Mouse (Mus musculus): ENCODE measurements around the gene Adamts4.
"Not testable (repeated sequence)": the region's sequence is repeated elsewhere in the genome, so short reads cannot be mapped to it uniquely, and the experiment has no call there.

Gene Adamts4

GRCm38 (mm10) chr1:171295063-171295402 lies 44.8 kb downstream of the Adamts4 start:
- in situ Hi-C loops (cut with MseI, MboI) = no loop called here

DNA sequence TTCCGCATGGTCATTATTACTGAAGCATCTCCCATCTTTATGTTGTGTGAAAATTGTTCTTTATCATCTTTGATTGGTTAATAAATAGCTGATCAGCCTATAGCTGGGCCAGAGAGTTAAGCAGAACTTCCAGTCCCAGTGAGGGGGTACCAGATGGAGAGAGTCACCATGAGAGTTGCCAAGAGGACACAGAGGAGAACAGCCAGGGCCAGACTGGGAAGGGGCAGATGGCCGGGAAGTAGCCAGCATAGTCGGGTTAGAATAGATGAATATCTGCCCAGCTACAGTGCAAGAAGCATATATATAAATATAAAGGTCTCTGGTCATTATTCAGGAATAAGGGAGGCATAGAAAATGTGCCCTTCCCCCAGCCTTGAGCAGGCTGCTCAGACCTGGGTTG lies 48.0 kb downstream of the Adamts4 start:
- in situ Hi-C loops (cut with MseI, MboI) = no loop called here

DNA sequence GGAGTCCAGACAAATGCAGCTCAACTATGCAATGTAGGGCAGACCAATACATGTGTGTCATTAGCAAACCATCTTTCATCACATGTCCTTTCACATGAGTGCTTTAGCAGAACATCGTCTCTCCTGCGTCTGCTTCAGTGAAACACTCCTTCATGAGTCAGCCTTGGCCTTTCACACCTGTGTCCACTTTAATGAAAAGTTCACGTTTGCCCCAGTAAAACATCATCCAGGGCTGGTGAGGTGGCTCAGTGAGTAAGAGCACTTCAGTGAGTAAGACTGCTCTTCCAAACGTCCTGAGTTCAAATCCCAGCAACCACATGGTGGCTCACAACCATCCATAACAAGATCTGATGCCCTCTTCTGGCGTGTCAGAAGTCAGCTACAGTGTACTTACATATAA lies 55.9 kb downstream of the Adamts4 start:
- in situ Hi-C loops (cut with MseI, MboI) = not testable (repeated sequence)

GRCm38 (mm10) chr1:171309321-171309720 lies 59.1 kb downstream of the Adamts4 start:
- in situ Hi-C loops (cut with MseI, MboI) = no loop called here

Data from mouse trophoblast stem cell (cell line).